Mouse (Mus musculus) liver, adult 2 months (tissue): ENCODE data around the gene Acsm3. TPM values are rescaled to one million over a fixed set of nuclear protein-coding genes. Genes with fewer than 3 reads are reported as not detected.
"Not testable (repeated sequence)": the region's sequence is repeated elsewhere in the genome, so short reads cannot be mapped to it uniquely, and the experiment has no call there.

ENCODE experiments used
- DNase-seq: peaks from one replicate; pipeline ENCODE4 v3.0.0-alpha.2; 2011; ENCODE audit warnings: low read depth, low spot score; ENCODE audit errors: extremely low read depth
- H3K27ac ChIP-seq: fragments of 200-500 bp; replicated peaks from 2 replicates; pipeline ENCODE4 v1.5.1; 2012; ENCODE audit warnings: low read depth, mild to moderate bottlenecking, control low read depth, inconsistent platforms, low read length; ENCODE audit not compliant: insufficient read depth
- H3K27me3 ChIP-seq: fragments of 200-500 bp; 2 replicates; pipeline ENCODE4 v1.6.1; 2012; ENCODE audit warnings: mild to moderate bottlenecking, moderate library complexity, low read length, inconsistent platforms; ENCODE audit not compliant: control insufficient read depth, insufficient read depth
- H3K36me3 ChIP-seq: fragments of 200-500 bp; 2 replicates; pipeline ENCODE4 v1.6.1; 2012; ENCODE audit warnings: low read length, inconsistent platforms; ENCODE audit not compliant: control insufficient read depth, insufficient read depth
- H3K4me1 ChIP-seq: fragments of 200-500 bp; 2 replicates; pipeline ENCODE4 v1.6.1; 2011; ENCODE audit warnings: low read length; ENCODE audit not compliant: control insufficient read depth, insufficient read depth
- H3K4me3 ChIP-seq: fragments of 200-500 bp; 2 replicates; pipeline ENCODE4 v1.5.1; 2011; ENCODE audit warnings: low read depth, mild to moderate bottlenecking, control low read depth, low read length, moderate library complexity; ENCODE audit not compliant: insufficient read depth
- H3K79me2 ChIP-seq: fragments of 200-500 bp; 2 replicates; pipeline ENCODE4 v1.6.1; 2012; ENCODE audit warnings: inconsistent platforms, mild to moderate bottlenecking, low read length, moderate library complexity; ENCODE audit not compliant: control insufficient read depth, insufficient read depth
- H3K9ac ChIP-seq: fragments of 200-500 bp; 2 replicates; pipeline ENCODE4 v1.6.1; 2012; ENCODE audit warnings: low read depth, mild to moderate bottlenecking, control low read depth, inconsistent platforms, low read length
- CTCF ChIP-seq: fragments of 200-500 bp; IDR thresholded peaks from 2 replicates; pipeline ENCODE4 v1.5.1; 2011; ENCODE audit warnings: low read depth, low read length, control low read depth
- POLR2A ChIP-seq: fragments of 200-500 bp; IDR thresholded peaks from 2 replicates; pipeline ENCODE4 v1.6.1; 2011; ENCODE audit warnings: low read length, control low read depth; ENCODE audit not compliant: insufficient read depth; ENCODE audit errors: extremely low read depth
- WGBS: fragments of 180-500 bp; shearing (Covaris S2); methylation state at CpG from one replicate; pipeline ENCODE4 v1.1.7; 2018; 5-methylcytosine and 5-hydroxymethylcytosine counted together
- polyA plus RNA-seq: library from polyadenylated mRNA; depleted of rRNA; stranded (reverse); fragments of >200 nt; gene quantifications from 2 replicates; pipeline ENCODE4 v1.2.3, GENCODE M21; 2012; rRNA removed
- total RNA-seq: library from RNA; depleted of rRNA; stranded (reverse); fragments of >200 nt; gene quantifications from 2 replicates; pipeline ENCODE4 v1.2.3, GENCODE M21; 2014; rRNA removed

Gene Acsm3
- 212 and 304 TPM in 2 replicates for total RNA-seq
- 49.8 and 66.9 TPM in 2 replicates for polyA plus RNA-seq

- Histone ChIP-seq H3K79me2 (peaks cover 4% of the 10 kb centered on the region; the same call in 1 of the 2 replicates), H3K4me1 (peaks cover 7% of the 10 kb centered on the region), H3K36me3 (peaks cover 1% of the 10 kb centered on the region; the same call in 1 of the 2 replicates), H3K27ac (peak within 1 kb of the TSS; percentile 98), H3K27me3 (no peaks in the 10 kb centered on the region), H3K4me3 (peak within 1 kb of the TSS; percentile 64), H3K9ac (peak within 1 kb of the TSS; percentile 79)
- peak; percentile 98 for DNase-seq
- WGBS, result 16% methylated on average over 11 of the region's 11 CpGs
- TF ChIP-seq CTCF (no peak), POLR2A (peak; percentile 57; the same call in 1 of the 2 replicates)
Observed at GRCm38 (mm10) chr7:119760527-119760951, at the start of gene Acsm3. TSS of gene Acsm3 (plus strand) at chr7:119760923.

GRCm38 (mm10) chr7:119714111-119714510 lies 46.6 kb upstream of the Acsm3 start:
- Histone ChIP-seq H3K27ac (no peak overlapping the region), H3K9ac (no peak overlapping the region), H3K36me3 (peaks cover 29% of the 10 kb centered on the region), H3K79me2 (no peaks in the 10 kb centered on the region), H3K27me3 (no peaks in the 10 kb centered on the region), H3K4me3 (no peak overlapping the region), H3K4me1 (0 out of 2 replicates have a peak, but pooled peaks cover 2% of the 10 kb centered on the region)
- no peak for DNase-seq
- 93% methylated on average over 7 of the region's 7 CpGs for WGBS
- no peak for TF ChIP-seq CTCF
- TF ChIP-seq POLR2A, result no peak

- Histone ChIP-seq H3K79me2 (peaks cover 4% of the 10 kb centered on the region; the same call in 1 of the 2 replicates), H3K4me3 (peak within 1 kb of the TSS; percentile 95), H3K27me3 (no peaks in the 10 kb centered on the region), H3K27ac (no peak within 1 kb of the TSS; the same call in 1 of the 2 replicates), H3K9ac (peak within 1 kb of the TSS; percentile 82), H3K36me3 (peaks cover 26% of the 10 kb centered on the region), H3K4me1 (0 out of 2 replicates have a peak, but pooled peaks cover 2% of the 10 kb centered on the region)
- peak; percentile 56; the same call in 1 of the 2 replicates for TF ChIP-seq POLR2A
- peak; percentile 71 for TF ChIP-seq CTCF
- DNase-seq, result peak; percentile 80
- under 1% methylated on average over 60 of the region's 60 CpGs for WGBS
Observed at GRCm38 (mm10) chr7:119720253-119720946, 40.3 kb upstream of the Acsm3 start, which contains the start of gene Thumpd1. TSS of gene Thumpd1 (minus strand) at chr7:119720798.

GRCm38 (mm10) chr7:119720947-119721310 lies 39.8 kb upstream of the Acsm3 start:
- Histone ChIP-seq H3K27ac (no peak overlapping the region), H3K27me3 (no peaks in the 10 kb centered on the region)

GRCm38 (mm10) chr7:119727621-119728020 lies 33.1 kb upstream of the Acsm3 start:
- H3K27me3 ChIP-seq, result no peaks in the 10 kb centered on the region
- H3K27ac ChIP-seq, result no peak overlapping the region
- WGBS, result 85% methylated on average over 2 of the region's 2 CpGs
- no peaks in the 10 kb centered on the region for H3K36me3 ChIP-seq
- no peak for DNase-seq
- H3K79me2 ChIP-seq, result no peaks in the 10 kb centered on the region
- H3K4me1 ChIP-seq, result no peaks in the 10 kb centered on the region
- H3K4me3 ChIP-seq, result no peak overlapping the region
- no peak overlapping the region for H3K9ac ChIP-seq
- no peak for TF ChIP-seq POLR2A
- no peak for TF ChIP-seq CTCF

More at GRCm38 (mm10) chr7:119720947-119721310, 39.8 kb upstream of the Acsm3 start:
- peak overlapping the region; percentile 95 for H3K4me3 ChIP-seq
- no peak for TF ChIP-seq POLR2A
- no peak for TF ChIP-seq CTCF
- 12% methylated on average over 8 of the region's 8 CpGs for WGBS
- DNase-seq, result no peak
- no peak overlapping the region for H3K9ac ChIP-seq
- peaks cover 24% of the 10 kb centered on the region for H3K36me3 ChIP-seq
- peaks cover 4% of the 10 kb centered on the region; the same call in 1 of the 2 replicates for H3K79me2 ChIP-seq
- no peaks in the 10 kb centered on the region for H3K4me1 ChIP-seq

GRCm38 (mm10) chr7:119731262-119731661 lies 29.5 kb upstream of the Acsm3 start:
- H3K27me3 ChIP-seq, H3K36me3 ChIP-seq, H3K79me2 ChIP-seq, H3K4me3 ChIP-seq, H3K27ac ChIP-seq, H3K9ac ChIP-seq, H3K4me1 ChIP-seq: not testable (repeated sequence)
- DNase-seq, result peak; percentile 60
- 85% methylated on average over 4 of the region's 4 CpGs for WGBS
